Mouse (Mus musculus): ENCODE measurements around the gene Olfr658.

Olfr658 gene

DNA sequence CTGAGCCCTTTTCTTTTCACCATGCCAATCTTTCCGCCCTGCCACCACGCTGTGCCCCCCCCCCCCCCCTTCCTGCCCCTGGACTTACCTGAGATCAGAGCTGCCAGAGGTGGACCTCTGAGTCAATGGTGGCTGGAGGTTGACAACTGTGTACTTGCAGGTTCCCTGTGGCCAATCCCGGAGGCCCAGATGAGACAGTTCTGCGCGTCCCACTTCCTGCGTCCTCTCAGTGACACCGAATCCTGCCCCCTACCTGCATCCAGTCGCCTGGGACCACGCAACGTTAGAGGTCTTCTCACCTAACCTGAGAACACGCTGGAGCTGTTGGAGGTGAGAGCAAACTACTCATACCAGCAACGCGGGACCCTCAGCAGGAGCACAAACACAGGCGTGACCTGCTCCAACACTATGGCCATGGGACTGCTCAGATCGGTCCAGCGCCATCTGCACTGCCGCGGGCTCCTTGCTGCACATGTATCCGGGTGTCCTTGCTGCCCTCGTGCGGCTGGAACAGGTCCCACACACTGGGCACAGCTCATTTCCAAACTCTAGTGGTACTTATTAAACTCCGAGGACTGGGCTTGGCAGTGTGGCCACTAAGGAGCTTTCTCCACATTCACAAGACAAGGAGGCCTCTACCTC is at the start of gene Olfr658:
Gene Olfr658, minus strand, starts transcription at position 465 of the 642 bp plus-strand sequence.
- peak; percentile 15 to 16 for DNase-seq

DNA sequence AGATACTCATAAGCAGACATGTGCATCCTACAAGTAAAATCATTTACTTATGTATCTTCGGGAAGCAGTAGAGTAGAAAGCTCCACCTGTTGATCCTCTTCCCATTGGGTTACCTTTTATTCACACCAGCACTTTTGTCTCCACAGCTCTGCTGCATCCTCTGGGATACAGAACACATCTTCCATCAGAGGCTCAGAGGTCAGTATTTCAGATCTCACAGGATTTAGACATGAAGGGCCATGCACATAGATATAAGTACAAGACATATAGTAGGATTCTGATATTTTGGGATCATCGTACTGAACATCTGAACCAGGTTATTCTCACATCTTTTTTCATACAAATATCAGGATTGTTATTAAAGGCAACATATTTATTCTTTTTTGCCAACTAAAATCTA is 39.1 kb upstream of the Olfr658 start, which contains the start of gene Olfr661:
Gene Olfr661, plus strand, starts transcription at position 301 of the 400 bp plus-strand sequence.
- DNase-seq: no peak

DNA sequence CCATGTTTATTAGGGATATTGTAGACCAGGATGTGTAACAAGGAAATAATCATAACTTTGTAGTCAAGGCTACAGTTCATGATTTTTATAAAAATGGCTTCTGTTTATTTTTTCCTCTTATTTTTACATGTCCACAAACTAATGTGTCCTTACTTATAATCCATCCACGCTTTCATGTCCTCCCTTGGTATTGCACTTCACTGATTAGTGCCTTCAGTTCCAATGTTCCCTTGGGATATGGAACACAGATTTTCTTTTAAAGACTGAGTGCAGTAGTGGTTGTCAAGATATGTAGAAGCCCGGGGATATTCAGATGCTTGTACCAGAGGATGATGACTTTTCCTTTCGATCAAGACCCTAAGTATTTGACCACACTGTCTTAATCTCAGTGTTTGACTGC is 19.3 kb upstream of the Olfr658 start, which contains the start of gene Olfr659:
Gene Olfr659, plus strand, starts transcription at position 301 of the 400 bp plus-strand sequence.
- DNase-seq: no peak

DNA sequence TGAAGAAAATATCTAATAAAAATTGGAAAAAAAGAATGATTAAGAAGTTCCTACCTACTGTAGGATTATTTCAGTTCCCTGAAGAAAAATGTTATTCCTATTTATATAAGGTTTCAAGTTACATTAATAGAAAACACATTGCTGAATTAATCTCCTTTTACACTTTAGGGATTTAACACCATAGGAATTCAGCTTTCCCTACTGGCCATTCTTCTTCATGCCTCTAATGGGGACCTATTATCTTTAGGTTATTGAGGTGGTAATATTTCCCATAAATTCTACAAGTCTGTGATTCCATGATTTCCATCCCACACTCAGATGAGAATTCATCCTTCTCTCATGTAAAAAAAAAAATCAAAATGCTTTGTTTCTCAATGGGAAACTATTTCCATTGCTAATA is 22.6 kb downstream of the Olfr658 start, which contains the start of gene Olfr657:
Gene Olfr657, plus strand, starts transcription at position 301 of the 400 bp plus-strand sequence.
- DNase-seq: no peak

DNA sequence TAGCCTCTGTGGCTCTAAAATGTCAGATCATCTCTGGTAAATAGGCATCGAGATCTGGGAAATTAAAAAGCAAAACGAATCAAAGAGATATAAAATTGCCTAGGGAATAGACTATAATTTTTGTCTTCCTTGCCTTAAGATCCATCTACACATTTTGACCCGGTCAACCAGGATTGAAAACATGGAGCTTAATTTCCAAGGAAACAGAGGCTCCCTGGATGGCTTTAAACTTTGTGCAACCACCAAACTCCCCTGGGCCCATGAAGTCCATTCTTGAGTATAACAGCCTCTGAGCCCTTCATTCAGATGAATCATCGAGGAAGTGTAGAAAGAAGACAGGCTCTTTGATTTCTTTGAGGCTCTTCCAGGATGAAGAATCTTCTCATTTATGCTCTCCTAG is 33.5 kb downstream of the Olfr658 start, which contains the start of gene Olfr656:
Gene Olfr656, plus strand, starts transcription at position 301 of the 400 bp plus-strand sequence.
- no peak for DNase-seq

DNA sequence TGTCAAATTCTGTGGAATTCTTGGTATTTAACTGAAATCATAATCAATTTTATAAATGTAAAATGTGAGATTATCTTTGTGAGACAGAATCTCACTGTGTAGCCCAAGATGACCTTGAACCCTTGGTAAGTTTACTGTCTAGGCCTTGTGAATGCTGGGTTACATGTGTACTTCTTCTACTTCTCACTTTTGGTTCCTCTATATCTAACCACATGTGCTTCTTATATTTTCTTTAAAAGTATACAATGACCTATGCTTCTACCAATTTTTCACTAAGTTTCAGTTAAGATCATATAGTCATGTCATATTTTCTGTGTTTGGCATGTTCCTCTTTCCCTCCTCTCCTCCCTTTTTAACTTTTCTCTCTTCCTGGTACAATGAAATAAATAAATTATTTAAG is 42.4 kb downstream of the Olfr658 start:
- no peak for DNase-seq

DNA sequence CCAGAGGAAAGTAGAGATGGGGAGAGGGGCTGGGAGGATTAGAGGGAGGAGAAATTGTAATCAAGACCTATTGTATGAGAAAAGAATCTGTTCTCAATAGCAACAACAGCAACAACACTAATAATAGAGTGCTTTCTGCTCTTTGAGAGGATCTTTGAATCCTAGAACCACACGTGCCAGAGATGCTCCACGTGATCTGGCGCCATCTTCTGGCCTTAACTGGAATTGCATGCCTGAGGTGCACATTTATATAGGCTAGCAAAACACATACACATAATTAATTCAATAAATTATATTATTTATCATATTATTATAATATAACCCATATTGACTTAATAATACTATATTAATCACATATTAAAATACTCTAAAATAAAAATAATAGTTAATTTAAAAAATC is 43.9 kb downstream of the Olfr658 start:
- peak; percentile 6 to 13 for DNase-seq

GRCm38 (mm10) chr7:104601679-104602078 is 45.4 kb downstream of the Olfr658 start, which contains the start of gene Olfr655:
TSS of gene Olfr655 (minus strand) at chr7:104601779.
- no peak for DNase-seq

Data from lung, adult 18-20 months (tissue).